Mouse (Mus musculus): ENCODE measurements around the gene Manbal. TPM values are rescaled to one million over a fixed set of nuclear protein-coding genes. Genes with fewer than 3 reads are reported as not detected.

The Manbal gene
- total RNA-seq, 2 experiments from 2014 or later = 35.8 to 35.9 TPM

GRCm38 (mm10) chr2:157441363-157441762, 74.0 kb downstream of the Manbal start:
- no peak for DNase-seq

Other genes with a start within 250 kb of the Manbal start
- gene Samhd1, start 232.3 kb upstream of the Manbal start, total RNA-seq (2021) = 10 to 100 TPM; 21.8 to 22.9 TPM
- gene Rbl1, start 163.1 kb upstream of the Manbal start, total RNA-seq (2021) = 10 to 100 TPM; 21.7 to 22.1 TPM
- gene Rpn2, start 88.6 kb upstream of the Manbal start, total RNA-seq (2021) = 100 to 1,000 TPM; 130 to 137 TPM
- gene Mroh8, start 88.0 kb upstream of the Manbal start, total RNA-seq (2021) = under 1 TPM; 0.07 to 0.11 TPM
- gene Ghrh, start 20.1 kb upstream of the Manbal start, total RNA-seq (2021) = not detected
- gene Src, start 50.9 kb downstream of the Manbal start, total RNA-seq (2021) = 10 to 100 TPM; 11.8 to 13.7 TPM
- gene Nnat, start 192.5 kb downstream of the Manbal start, total RNA-seq (2021) = 10 to 100 TPM in 1 of 2 experiments, 1 to 10 TPM in 1; 8.9 to 13.2 TPM
- gene Blcap, start 203.7 kb downstream of the Manbal start, total RNA-seq (2021) = 10 to 100 TPM; 71.5 to 76.9 TPM